Mouse (Mus musculus) erythroblast, embryonic 14.5 days (primary cell): ENCODE measurements around the gene Fto.

ENCODE experiments used
- GATA1 ChIP-seq: IDR thresholded peaks from 2 replicates; pipeline ENCODE4 v1.6.1; 2012; ENCODE audit warnings: low read length, inconsistent platforms, mixed read lengths
- TAL1 ChIP-seq: IDR thresholded peaks from 3 replicates; pipeline ENCODE4 v1.6.1; 2012; ENCODE audit warnings: low read length, inconsistent platforms, mixed read lengths

DNA sequence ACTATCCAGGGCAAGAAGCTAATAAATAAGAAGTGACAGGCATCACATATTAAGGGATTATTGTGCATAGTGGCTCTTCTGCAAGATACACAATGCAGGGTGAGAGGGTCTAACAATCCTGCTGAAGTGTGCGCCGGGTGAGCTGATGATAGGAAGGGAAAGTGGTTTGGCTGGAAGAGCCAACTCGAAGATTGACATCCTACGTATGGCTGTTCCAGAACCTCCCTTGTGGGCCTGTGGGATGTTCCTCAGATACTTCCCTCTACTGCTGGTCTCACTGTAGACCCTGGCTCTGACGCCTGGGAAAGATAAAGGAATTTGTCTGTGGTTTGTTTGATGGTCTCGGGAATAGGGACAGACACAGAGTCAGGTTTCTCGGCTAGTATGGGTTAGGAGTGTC is 297.9 kb downstream of the Fto start:
- TF ChIP-seq GATA1 (no peak), TAL1 (no peak)
